Mouse (Mus musculus) forebrain, embryonic 15.5 days (tissue): ENCODE measurements at regions not wholly inside any gene's neighbourhood (a gene's known extent, or its start where the extent isn't known, plus 50 kb on each side); places are given as distances from the start of the nearest gene placed in this dataset.
"Not testable (repeated sequence)": the region's sequence is repeated elsewhere in the genome, so short reads cannot be mapped to it uniquely, and the experiment has no call there.

Experiments
- ATAC-seq: fragments of 200-750 bp; cut with Nextera tagmentation; replicated peaks from 2 replicates; pipeline ENCODE4 v1.8.0; 2017; ENCODE audit warnings: mild to moderate bottlenecking, moderate TSS enrichment, moderate library complexity
- H3K27ac ChIP-seq: fragments of 300-500 bp; sonication (generic); replicated peaks from 2 replicates; pipeline ENCODE4 v1.5.1; 2015; ENCODE audit warnings: mild to moderate bottlenecking, inconsistent platforms
- H3K27me3 ChIP-seq: fragments of 300-500 bp; sonication (generic); 2 replicates; pipeline ENCODE4 v1.6.1; 2015; ENCODE audit warnings: inconsistent platforms
- H3K36me3 ChIP-seq: fragments of 300-500 bp; sonication (generic); 2 replicates; pipeline ENCODE4 v1.6.1; 2015; ENCODE audit warnings: mild to moderate bottlenecking, inconsistent platforms
- H3K4me1 ChIP-seq: fragments of 300-500 bp; sonication (generic); 2 replicates; pipeline ENCODE4 v1.6.1; 2015; ENCODE audit warnings: inconsistent platforms
- H3K4me2 ChIP-seq: fragments of 300-500 bp; sonication (generic); replicated peaks from 2 replicates; pipeline ENCODE4 v1.6.1; 2015; ENCODE audit warnings: mild to moderate bottlenecking, inconsistent platforms
- H3K4me3 ChIP-seq: fragments of 300-500 bp; sonication (generic); 2 replicates; pipeline ENCODE4 v1.5.1; 2015; ENCODE audit warnings: mild to moderate bottlenecking, inconsistent platforms
- H3K9ac ChIP-seq: fragments of 300-500 bp; sonication (generic); replicated peaks from 2 replicates; pipeline ENCODE4 v1.6.1; 2015; ENCODE audit warnings: mild to moderate bottlenecking, inconsistent platforms
- H3K9me3 ChIP-seq: fragments of 300-500 bp; sonication (generic); 2 replicates; pipeline ENCODE4 v1.6.1; 2016; ENCODE audit warnings: inconsistent platforms
- WGBS: fragments of 180-500 bp; shearing (Covaris S2); methylation state at CpG from one replicate; pipeline ENCODE4 v1.1.7; 2015; ENCODE audit warnings: mixed read lengths; 5-methylcytosine and 5-hydroxymethylcytosine counted together

DNA sequence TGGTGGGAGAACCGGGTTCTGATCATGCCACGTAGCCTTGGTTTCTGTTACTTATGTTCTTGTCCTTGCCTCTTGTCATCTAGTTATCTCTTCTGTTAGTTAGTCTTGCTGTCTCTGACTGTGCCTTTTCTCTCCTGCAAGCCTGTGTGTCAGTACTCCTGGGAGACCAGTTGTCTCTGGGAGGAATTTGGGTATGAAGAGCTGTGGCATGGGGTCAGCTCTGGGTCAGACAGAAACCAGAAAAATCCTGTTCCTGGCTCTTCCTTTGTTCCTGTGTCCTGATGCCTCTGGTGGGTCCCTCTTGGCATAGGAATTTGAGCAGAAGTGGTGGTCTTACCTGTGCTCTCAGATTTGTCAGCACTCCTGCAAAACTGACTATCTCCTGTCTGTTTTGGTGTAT lies 609.0 kb downstream of the Cypt12 start:
- Histone ChIP-seq H3K4me2 (no peak overlapping the region), H3K27ac (no peak overlapping the region)

GRCm38 (mm10) chr3:18560282-18560785 lies 612.1 kb downstream of the Cypt12 start:
- no peaks in the 10 kb centered on the region for H3K36me3 ChIP-seq
- no peak overlapping the region for H3K4me2 ChIP-seq
- 76% methylated on average over 4 of the region's 4 CpGs for WGBS
- H3K4me1 ChIP-seq: no peaks in the 10 kb centered on the region
- no peak overlapping the region for H3K9ac ChIP-seq
- H3K27me3 ChIP-seq: no peaks in the 10 kb centered on the region
- ATAC-seq: no peak
- no peak overlapping the region for H3K4me3 ChIP-seq
- H3K27ac ChIP-seq: no peak overlapping the region
- no peaks in the 10 kb centered on the region for H3K9me3 ChIP-seq

More for the DNA sequence above, 609.0 kb downstream of the Cypt12 start:
- no peaks in the 10 kb centered on the region for H3K4me1 ChIP-seq
- no peaks in the 10 kb centered on the region for H3K9me3 ChIP-seq
- no peaks in the 10 kb centered on the region for H3K36me3 ChIP-seq
- H3K27me3 ChIP-seq: no peaks in the 10 kb centered on the region
- no peak overlapping the region for H3K9ac ChIP-seq
- WGBS: 95% methylated on average over 2 of the region's 2 CpGs
- H3K4me3 ChIP-seq: no peak overlapping the region
- ATAC-seq: no peak

- H3K36me3 ChIP-seq, H3K4me3 ChIP-seq, H3K27me3 ChIP-seq, H3K9me3 ChIP-seq, H3K9ac ChIP-seq, H3K27ac ChIP-seq, H3K4me1 ChIP-seq, H3K4me2 ChIP-seq, ATAC-seq: not testable (repeated sequence)
- WGBS: 40% methylated on average over 12 of the region's 12 CpGs
Observed at GRCm38 (mm10) chr3:18580911-18581626, 632.9 kb downstream of the Cypt12 start.

DNA sequence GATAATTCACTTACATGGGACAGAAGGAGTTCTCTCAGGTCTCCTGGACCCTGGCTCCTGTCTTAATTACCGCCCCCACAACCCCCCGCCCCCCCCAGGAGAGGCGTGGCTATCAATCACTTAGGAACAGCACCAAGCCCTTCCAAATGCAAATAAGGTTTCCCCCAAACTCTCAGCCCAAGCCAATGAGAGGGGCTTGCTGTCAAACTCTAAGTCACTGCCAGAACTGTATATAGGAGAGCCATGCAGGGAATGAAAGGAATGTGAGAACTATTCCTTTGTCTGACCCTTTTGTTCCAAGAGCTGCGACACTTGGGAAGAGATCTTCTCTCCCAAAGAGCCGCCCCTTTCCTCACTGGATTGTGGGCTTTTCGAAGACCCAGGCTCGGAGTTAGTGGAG lies 672.4 kb downstream of the Cypt12 start:
- no peaks in the 10 kb centered on the region for H3K9me3 ChIP-seq

GRCm38 (mm10) chr3:18623831-18624304 lies 675.7 kb downstream of the Cypt12 start:
- Histone ChIP-seq H3K27me3 (no peaks in the 10 kb centered on the region), H3K4me2 (peak overlapping the region; percentile 59), H3K9me3 (no peaks in the 10 kb centered on the region), H3K36me3 (no peaks in the 10 kb centered on the region), H3K4me1 (peaks cover 27% of the 10 kb centered on the region), H3K27ac (peak overlapping the region; percentile 92), H3K4me3 (peak overlapping the region; percentile 38; the same call in 1 of the 2 replicates), H3K9ac (no peak overlapping the region)
- peak; percentile 64 for ATAC-seq
- 4% methylated on average over 4 of the region's 4 CpGs for WGBS

More for the DNA sequence above, 672.4 kb downstream of the Cypt12 start:
- no peak overlapping the region for H3K27ac ChIP-seq
- H3K4me3 ChIP-seq: no peak overlapping the region
- ATAC-seq: no peak
- H3K9ac ChIP-seq: no peak overlapping the region
- H3K27me3 ChIP-seq: no peaks in the 10 kb centered on the region
- 19% methylated on average over 7 of the region's 7 CpGs for WGBS
- H3K4me2 ChIP-seq: no peak overlapping the region
- peaks cover 18% of the 10 kb centered on the region for H3K4me1 ChIP-seq
- H3K36me3 ChIP-seq: no peaks in the 10 kb centered on the region

DNA sequence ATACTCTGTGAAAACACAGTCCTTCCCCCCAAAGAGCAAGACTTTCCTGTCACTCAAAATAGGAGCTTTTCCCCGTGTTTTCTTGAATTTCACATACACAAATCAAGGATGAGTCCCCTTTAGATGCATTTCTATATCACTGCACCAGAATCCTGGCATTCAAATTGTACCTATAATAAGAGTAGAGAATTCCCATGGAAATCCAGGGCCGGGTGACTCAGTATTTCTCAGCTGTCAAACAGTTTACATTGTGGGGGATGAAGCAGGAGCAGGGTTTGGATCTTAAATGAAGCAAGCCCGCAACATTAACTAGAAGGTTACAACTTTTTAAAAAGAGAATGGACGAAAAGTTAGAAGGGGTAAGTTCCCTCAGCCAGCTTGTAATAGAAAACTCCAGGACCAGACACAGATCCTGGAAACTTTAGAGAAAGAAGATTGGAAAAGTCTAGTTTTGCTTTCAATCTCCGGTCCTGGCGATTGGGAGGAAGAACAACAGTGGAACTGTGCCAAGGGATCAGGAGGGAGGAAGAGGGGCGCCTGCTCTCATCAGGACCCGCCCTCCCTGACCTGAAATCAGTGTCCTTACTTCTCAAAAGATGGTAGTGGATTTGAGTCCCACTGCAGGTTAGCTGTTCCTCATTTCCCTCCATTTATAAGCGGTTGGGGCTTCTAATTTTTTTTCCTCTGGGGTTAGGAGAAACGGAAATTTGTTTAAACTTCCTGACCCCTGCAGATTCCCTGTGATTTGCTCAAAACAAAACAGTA lies 676.4 kb downstream of the Cypt12 start:
- Histone ChIP-seq H3K27me3 (no peaks in the 10 kb centered on the region), H3K9me3 (no peaks in the 10 kb centered on the region), H3K4me1 (peaks cover 27% of the 10 kb centered on the region), H3K27ac (peak overlapping the region; percentile 92), H3K36me3 (no peaks in the 10 kb centered on the region), H3K9ac (peak overlapping the region; percentile 45), H3K4me3 (peak overlapping the region; percentile 38), H3K4me2 (peak overlapping the region; percentile 59)
- ATAC-seq: no peak
- 4% methylated on average over 10 of the region's 10 CpGs for WGBS

- Histone ChIP-seq H3K27ac (peak overlapping the region; percentile 92), H3K4me3 (peak overlapping the region; percentile 38), H3K9ac (peak overlapping the region; percentile 45), H3K4me1 (peaks cover 27% of the 10 kb centered on the region), H3K9me3 (no peaks in the 10 kb centered on the region), H3K27me3 (no peaks in the 10 kb centered on the region), H3K4me2 (peak overlapping the region; percentile 59), H3K36me3 (no peaks in the 10 kb centered on the region)
- ATAC-seq: peak; percentile 90
- WGBS: 2% methylated on average over 32 of the region's 32 CpGs
Observed at GRCm38 (mm10) chr3:18625395-18626328, 677.5 kb downstream of the Cypt12 start.

GRCm38 (mm10) chr3:18626375-18626774 lies 678.2 kb downstream of the Cypt12 start:
- no peak for ATAC-seq

DNA sequence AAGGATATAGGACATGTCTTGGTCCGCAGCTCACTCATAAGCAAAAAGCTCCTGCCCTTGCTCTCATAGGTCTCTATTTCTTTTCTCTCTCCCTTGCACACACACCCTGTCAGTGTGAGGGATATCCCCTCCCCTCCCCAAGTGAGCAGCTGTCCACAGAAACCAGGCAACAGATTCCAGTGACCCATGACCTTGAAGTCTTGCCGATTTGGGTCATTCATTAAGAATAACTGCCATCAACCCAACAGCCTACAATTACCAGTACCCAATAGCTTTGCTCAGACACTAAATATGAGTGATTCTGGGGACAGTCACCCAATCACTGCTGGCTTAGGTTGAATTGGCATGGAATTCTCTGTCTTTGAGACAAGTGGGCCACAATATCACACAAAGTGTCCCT lies 678.6 kb downstream of the Cypt12 start:
- peak overlapping the region; percentile 92; the same call in 1 of the 2 replicates for H3K27ac ChIP-seq
- no peak for ATAC-seq

More at GRCm38 (mm10) chr3:18626375-18626774, 678.2 kb downstream of the Cypt12 start:
- peak overlapping the region; percentile 59; the same call in 1 of the 2 replicates for H3K4me2 ChIP-seq
- WGBS: 40% methylated on average over 6 of the region's 6 CpGs
- no peak overlapping the region for H3K4me3 ChIP-seq
- H3K9me3 ChIP-seq: no peaks in the 10 kb centered on the region
- H3K9ac ChIP-seq: no peak overlapping the region
- peak overlapping the region; percentile 92 for H3K27ac ChIP-seq
- H3K27me3 ChIP-seq: no peaks in the 10 kb centered on the region
- peaks cover 27% of the 10 kb centered on the region for H3K4me1 ChIP-seq
- no peaks in the 10 kb centered on the region for H3K36me3 ChIP-seq

DNA sequence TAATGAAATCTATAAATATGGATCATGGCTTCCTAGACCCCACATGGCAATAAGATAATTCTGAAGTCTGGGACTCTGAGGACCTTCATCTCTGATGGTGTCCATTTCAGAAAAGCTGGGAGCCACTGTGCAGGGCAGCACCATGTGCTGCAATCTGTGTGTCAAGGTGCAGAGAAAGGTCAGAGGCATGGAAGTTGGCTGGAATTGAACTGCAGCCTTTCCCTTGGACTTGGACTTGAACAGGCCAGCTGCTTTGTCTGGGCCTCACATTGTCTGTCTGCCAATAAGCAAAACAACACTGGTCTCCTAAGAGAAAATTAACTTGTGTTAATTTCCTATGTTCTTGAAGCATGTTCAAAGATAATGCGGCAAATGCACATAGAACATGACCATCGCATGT lies 681.0 kb downstream of the Cypt12 start:
- Histone ChIP-seq H3K27ac (no peak overlapping the region), H3K27me3 (no peaks in the 10 kb centered on the region), H3K4me1 (peaks cover 23% of the 10 kb centered on the region), H3K36me3 (no peaks in the 10 kb centered on the region), H3K9ac (no peak overlapping the region), H3K9me3 (no peaks in the 10 kb centered on the region), H3K4me3 (no peak overlapping the region), H3K4me2 (no peak overlapping the region)
- no peak for ATAC-seq
- 99% methylated on average over 2 of the region's 2 CpGs for WGBS

More for the DNA sequence above, 678.6 kb downstream of the Cypt12 start:
- 66% methylated on average over 2 of the region's 2 CpGs for WGBS
- no peaks in the 10 kb centered on the region for H3K9me3 ChIP-seq
- H3K27me3 ChIP-seq: no peaks in the 10 kb centered on the region
- H3K4me2 ChIP-seq: no peak overlapping the region
- H3K36me3 ChIP-seq: no peaks in the 10 kb centered on the region
- H3K4me3 ChIP-seq: no peak overlapping the region
- H3K4me1 ChIP-seq: peaks cover 27% of the 10 kb centered on the region
- no peak overlapping the region for H3K9ac ChIP-seq

- H3K36me3 ChIP-seq: no peaks in the 10 kb centered on the region
- 71% methylated on average over 1 of the region's 1 CpGs for WGBS
- ATAC-seq: no peak
- H3K4me2 ChIP-seq: no peak overlapping the region
- no peak overlapping the region for H3K9ac ChIP-seq
- H3K27me3 ChIP-seq: no peaks in the 10 kb centered on the region
- H3K4me3 ChIP-seq: no peak overlapping the region
- H3K4me1 ChIP-seq: no peaks in the 10 kb centered on the region
- no peak overlapping the region for H3K27ac ChIP-seq
- H3K9me3 ChIP-seq: no peaks in the 10 kb centered on the region
Observed at GRCm38 (mm10) chr3:18631601-18632000, 683.4 kb downstream of the Cypt12 start.
